Mouse (Mus musculus): ENCODE data around the gene Olfr313. TPM values are rescaled to one million over a fixed set of nuclear protein-coding genes. Genes with fewer than 3 reads are reported as not detected.
"Not testable (repeated sequence)": the region's sequence is repeated elsewhere in the genome, so short reads cannot be mapped to it uniquely, and the experiment has no call there.

Gene Olfr313
- total RNA-seq (2022), result not detected

DNA sequence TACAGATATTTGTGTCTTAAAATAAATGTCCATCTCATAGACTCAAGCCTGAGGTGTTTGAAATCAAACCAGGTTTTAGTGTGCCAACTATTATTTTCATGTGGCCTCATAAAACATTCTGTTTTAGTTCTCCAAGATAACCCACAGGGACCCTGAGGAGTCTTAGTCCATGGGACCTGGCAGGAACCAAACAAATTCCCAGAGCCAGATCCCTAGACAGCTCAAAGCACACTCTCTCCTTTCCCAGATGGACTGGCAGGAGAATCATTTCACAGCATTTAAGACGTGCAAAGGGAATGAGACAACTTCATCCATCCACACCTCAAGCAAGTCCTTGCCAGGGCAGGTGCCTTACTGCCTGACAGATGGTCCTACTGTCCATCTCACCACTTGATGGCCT lies at the start of gene Olfr313:
Gene Olfr313, plus strand, starts transcription at position 301 of the 400 bp plus-strand sequence.
- DNase-seq (ENCODE audit: low spot score), result not testable (repeated sequence)

GRCm38 (mm10) chr11:58772888-58773287 lies 41.9 kb upstream of the Olfr313 start, which contains the start of gene Olfr315:
Gene Olfr315, plus strand, starts transcription at chr11:58773188.
- no peak for DNase-seq (ENCODE audit: low spot score)

DNA sequence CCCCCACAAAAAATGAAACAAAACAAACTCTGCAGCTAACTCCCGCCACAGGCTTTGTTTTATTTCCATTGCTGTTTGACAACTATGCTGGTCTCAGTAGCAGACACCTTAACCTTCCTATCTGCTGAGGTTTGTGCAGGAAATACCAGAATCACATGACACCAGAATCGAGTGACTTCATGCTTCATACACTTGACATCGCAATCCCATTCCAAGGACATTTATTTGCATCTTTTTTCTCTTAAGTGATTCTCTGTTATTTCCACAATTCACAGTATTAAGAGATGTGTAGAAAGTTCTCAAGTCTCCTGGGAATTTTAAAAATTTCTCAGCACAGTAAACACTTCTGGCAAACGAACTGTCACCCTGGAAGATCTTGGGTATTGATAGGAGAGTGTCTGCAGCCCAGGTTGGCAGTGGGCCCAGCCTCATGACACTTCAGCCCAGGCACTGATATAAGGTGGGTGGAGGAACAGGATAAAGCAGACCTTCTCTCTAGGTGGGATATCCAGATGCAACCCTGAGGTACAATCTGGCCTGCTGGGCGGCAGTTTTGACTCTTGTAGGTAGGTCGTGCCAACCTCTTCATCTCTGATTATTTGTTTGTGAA lies 32.2 kb upstream of the Olfr313 start, which contains the start of gene Olfr314:
Gene Olfr314, plus strand, starts transcription at position 473 of the 610 bp plus-strand sequence.
- no peak for DNase-seq (ENCODE audit: low spot score)

DNA sequence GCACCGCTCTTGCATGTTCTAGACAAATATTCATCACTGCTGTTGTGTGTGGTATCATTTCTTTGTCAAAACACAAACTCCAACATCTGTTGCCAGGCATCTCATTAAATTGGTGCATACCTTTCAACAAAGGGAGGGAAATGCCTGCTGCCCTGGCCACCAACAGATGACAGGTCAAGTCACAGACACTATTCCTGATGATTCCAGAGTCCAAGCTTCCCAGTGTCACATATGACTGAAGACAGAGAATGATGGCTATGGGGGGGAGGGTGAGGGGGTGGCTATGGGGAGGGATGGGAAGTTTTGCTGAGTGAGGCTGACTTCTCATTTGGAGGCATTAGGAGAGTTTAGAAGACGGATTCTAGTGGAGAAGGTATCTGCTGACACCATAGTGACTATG lies 30.6 kb upstream of the Olfr313 start:
- DNase-seq (ENCODE audit: low spot score), result no peak

- DNase-seq (ENCODE audit: low spot score), result no peak
These were observed 27.1 kb upstream of the Olfr313 start for GRCm38 (mm10) chr11:58787651-58788050.

DNA sequence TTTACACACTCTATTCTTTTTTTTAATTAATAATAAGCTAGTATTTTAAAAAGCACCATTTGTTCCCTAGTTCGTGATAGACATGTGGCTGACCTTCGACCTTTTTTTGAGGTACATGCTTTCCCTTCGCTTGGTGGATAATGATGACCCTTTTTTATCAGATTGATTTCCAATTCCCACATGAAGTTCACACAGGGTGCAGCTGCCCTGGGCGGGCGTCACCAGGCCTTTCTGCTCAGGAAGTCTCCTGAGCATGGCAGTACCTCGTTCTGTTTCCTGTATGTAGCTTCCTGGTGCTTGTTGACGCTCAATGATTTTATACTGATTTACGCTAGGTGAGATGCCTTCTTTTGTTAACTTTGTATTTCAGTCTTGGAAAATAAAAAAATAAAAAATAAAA lies 26.5 kb upstream of the Olfr313 start:
- no peak for DNase-seq (ENCODE audit: low spot score)

DNA sequence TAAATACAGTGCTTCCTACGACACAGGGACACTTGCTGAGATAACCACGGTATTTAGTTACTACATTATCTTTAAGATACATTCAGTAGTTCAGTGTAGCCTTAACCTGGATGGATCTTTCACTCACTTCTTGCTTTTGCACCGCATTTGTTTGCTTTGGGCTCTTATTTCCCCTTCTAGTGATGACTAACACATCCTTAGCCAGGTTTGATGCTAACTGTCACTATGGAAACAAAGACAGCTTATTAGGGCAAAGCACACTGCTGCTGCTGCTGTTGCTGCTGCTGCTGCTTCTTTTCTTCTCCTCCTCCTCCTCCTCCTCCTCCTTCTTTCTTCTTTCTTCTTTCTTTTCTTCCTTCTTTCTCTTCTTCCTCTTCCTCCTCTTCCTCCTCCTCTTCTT lies 25.3 kb upstream of the Olfr313 start:
- DNase-seq (ENCODE audit: low spot score), result no peak

DNA sequence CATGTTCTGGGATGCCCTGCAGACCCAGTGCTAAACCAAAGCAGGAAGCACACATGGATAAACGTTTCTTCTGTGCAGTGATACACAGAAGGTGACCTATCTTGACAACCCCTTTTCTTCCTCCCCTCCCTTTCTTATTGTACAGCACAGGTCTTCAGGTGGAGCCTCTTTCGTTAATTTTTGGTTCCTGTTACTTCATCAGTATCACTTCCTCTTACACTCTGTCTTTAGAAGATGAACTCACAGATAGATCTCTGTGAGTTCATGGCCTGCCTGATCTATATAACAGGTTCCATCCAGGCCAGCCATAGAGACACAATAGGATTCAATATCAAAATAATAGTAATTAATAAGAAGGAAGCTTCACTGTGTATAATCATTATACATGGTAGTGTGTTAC lies 24.7 kb upstream of the Olfr313 start:
- no peak for DNase-seq (ENCODE audit: low spot score)

DNA sequence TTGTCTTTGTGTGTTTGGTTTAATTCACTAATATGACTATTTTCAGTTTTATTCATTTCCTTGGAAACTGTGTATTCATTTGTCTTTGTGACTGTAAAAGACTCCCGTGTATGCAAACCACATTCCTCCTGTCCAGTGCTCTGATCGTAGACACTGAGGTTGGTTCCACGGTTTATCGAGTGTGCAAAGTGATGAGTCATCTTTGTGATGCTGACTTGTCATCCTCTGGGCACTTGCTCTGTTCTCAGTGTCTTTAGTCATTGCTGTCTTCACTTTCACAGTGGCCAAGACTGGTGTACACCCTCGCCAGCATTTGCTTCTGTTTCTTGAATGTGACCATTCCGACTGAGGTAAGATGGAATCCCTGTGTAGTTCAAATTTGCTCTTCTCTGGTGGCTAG lies 24.2 kb upstream of the Olfr313 start:
- DNase-seq (ENCODE audit: low spot score), result no peak

GRCm38 (mm10) chr11:58795856-58796255 lies 18.9 kb upstream of the Olfr313 start:
- DNase-seq (ENCODE audit: low spot score), result no peak

- no peak for DNase-seq (ENCODE audit: low spot score)
These were observed 17.9 kb upstream of the Olfr313 start for GRCm38 (mm10) chr11:58796850-58797249.

GRCm38 (mm10) chr11:58799747-58800146 lies 15.1 kb upstream of the Olfr313 start:
- DNase-seq (ENCODE audit: low spot score), result no peak

DNA sequence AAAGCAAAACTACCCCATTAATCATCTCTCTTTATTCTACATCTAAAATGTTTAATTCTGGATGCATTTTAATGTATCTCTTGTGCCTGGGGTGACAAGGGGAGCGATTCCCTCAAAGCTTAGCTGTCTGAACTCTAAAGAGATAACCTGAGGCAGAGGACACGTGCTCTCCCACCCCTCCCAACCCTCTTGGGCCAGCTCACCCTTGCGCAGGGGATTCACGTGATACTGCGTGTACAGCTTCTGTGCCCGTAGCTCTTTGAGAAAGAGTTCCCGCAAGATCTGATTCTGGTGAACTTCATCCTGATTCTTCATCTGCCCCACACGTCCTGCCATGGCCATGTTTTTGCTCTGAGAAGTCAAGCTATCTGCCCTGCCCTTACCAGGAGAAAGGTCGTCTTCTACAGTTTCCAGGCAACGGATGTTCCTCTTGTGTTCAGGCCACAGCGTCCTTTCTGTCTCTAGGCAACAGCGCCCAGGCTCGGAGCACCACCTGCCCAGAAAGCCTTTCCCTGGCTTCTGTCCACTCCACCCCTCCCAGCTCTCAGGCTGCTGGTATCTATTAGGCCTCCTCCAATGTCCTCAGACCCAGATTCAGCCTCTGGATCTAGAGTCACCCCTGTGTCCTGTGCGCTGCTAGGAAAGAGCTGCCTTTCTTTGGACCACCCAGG lies 13.1 kb upstream of the Olfr313 start, which contains the start of gene Fam183b:
Gene Fam183b, minus strand, starts transcription at position 403 of the 671 bp plus-strand sequence.
- DNase-seq (ENCODE audit: low spot score), result no peak

- DNase-seq (ENCODE audit: low spot score), result no peak
These were observed 10.9 kb upstream of the Olfr313 start for GRCm38 (mm10) chr11:58803871-58804270.

GRCm38 (mm10) chr11:58804393-58804792 lies 10.4 kb upstream of the Olfr313 start:
- no peak for DNase-seq (ENCODE audit: low spot score)

GRCm38 (mm10) chr11:58812001-58812400 lies 2.8 kb upstream of the Olfr313 start:
- no peak for DNase-seq (ENCODE audit: low spot score)

DNA sequence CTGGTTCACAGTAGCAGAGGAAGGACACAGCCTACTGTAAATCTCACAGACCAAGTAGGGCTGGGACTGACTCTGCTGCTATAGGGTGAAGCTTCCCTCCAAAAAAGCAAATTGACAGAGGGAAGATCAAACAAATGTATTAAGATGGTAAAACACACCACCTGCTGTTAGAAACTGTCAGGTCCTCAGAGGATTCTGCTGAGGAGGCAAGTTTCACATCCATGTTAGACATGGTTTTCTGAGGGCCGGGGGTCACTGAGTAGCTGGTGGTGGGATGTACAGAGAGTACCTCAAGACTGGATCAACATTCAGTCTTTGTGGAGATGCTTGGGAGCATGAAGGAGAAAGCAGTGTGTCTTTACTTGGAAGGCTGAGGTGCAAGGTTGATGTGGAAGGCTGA lies 876 bp downstream of the Olfr313 start:
- no peak for DNase-seq (ENCODE audit: low spot score)

DNA sequence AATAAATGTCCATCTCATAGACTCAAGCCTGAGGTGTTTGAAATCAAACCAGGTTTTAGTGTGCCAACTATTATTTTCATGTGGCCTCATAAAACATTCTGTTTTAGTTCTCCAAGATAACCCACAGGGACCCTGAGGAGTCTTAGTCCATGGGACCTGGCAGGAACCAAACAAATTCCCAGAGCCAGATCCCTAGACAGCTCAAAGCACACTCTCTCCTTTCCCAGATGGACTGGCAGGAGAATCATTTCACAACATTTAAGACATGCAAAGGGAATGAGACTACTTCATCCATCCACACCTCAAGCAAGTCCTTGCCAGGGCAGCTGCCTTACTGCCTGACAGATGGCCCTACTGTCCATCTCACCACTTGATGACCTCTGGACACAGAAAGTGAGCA lies 14.1 kb downstream of the Olfr313 start, which contains the start of gene Olfr312:
Gene Olfr312, plus strand, starts transcription at position 301 of the 400 bp plus-strand sequence.
- DNase-seq (ENCODE audit: low spot score), result not testable (repeated sequence)

- DNase-seq (ENCODE audit: low spot score), result no peak
These were observed 15.0 kb downstream of the Olfr313 start for GRCm38 (mm10) chr11:58829764-58830163.

DNA sequence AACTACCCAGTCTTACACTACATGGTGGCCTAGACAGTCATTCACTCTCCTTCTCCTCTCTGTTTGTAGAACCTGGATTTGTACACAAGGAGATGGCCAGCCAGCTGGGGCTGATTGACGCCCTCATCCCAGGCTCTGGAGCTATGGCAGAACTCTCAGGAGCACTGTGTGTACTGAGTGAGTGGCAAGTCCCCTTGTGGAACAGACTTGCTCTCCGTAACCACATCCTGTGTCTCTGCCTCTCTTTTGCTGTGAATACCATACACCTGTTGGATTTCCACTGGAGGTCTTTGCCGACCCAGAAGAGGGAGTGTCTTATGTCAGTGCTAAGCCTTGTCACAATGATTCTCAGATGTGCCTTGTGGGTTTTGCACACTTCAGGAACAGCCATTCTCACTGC lies 17.7 kb downstream of the Olfr313 start:
- DNase-seq (ENCODE audit: low spot score), result not testable (repeated sequence)

GRCm38 (mm10) chr11:58838951-58839350 lies 24.2 kb downstream of the Olfr313 start, which contains the start of gene Olfr311:
Gene Olfr311, plus strand, starts transcription at chr11:58839251.
- DNase-seq (ENCODE audit: low spot score), result not testable (repeated sequence)

DNA sequence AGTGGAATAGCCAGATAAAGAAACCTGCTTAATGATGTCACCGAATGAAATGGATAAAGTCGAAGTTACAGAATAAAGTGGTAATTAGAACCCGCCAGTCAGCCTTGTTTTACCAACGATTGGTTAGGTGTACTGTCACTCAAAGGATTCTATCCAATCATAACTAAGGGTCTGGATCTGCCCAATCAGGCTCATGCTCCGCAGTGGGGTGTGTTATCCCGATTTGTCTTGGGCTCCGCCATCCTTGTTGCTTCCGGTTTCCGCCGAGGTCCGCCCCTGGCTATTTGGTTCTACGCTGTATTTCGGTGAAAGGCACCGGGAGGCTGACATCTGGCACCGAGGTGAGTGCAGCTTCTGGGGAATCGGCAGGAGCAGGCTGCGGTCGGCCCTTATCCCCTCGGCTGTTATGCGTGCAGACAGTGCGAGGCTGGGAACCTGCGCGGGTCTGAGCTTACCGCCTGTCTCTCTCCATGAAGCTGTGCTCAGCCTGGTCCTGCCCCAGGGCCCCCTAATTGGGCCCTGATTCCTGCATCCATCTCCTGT lies 32.2 kb downstream of the Olfr313 start, which contains the start of gene Gm12258:
Gene Gm12258, plus strand, starts transcription at position 240 of the 543 bp plus-strand sequence.
- DNase-seq (ENCODE audit: low spot score), result peak; percentile 100

GRCm38 (mm10) chr11:58847636-58848035 lies 32.8 kb downstream of the Olfr313 start:
- DNase-seq (ENCODE audit: low spot score), result no peak

Data from heart, adult 8-10 months (tissue).